Mouse (Mus musculus) stomach, embryonic 14.5 days (tissue): Measurements from ENCODE around the gene Bard1. TPM values are rescaled to one million over a fixed set of nuclear protein-coding genes. Genes with fewer than 3 reads are reported as not detected.

Source experiments
- ATAC-seq: fragments of 200-750 bp; cut with Nextera tagmentation; 2 replicates; pipeline ENCODE4 v1.8.0; 2017; ENCODE audit warnings: low read depth, moderate TSS enrichment; ENCODE audit not compliant: insufficient number of reproducible peaks, insufficient read depth, low FRiP score
- H3K27ac ChIP-seq: fragments of 300-500 bp; sonication (generic); 2 replicates; pipeline ENCODE4 v1.5.1; 2014; ENCODE audit warnings: mild to moderate bottlenecking, low read length, moderate library complexity, mixed read lengths
- H3K27me3 ChIP-seq: fragments of 300-500 bp; sonication (generic); 2 replicates; pipeline ENCODE4 v1.6.1; 2014; ENCODE audit warnings: low read length, control low read depth, mixed read lengths; ENCODE audit not compliant: control insufficient read depth, insufficient read depth
- H3K36me3 ChIP-seq: fragments of 300-500 bp; sonication (generic); 2 replicates; pipeline ENCODE4 v1.6.1; 2014; ENCODE audit warnings: mild to moderate bottlenecking, control low read depth, low read length, moderate library complexity, mixed read lengths; ENCODE audit not compliant: control insufficient read depth, insufficient read depth
- H3K4me1 ChIP-seq: fragments of 300-500 bp; sonication (generic); 2 replicates; pipeline ENCODE4 v1.6.1; 2014; ENCODE audit warnings: low read length, control low read depth, mixed read lengths; ENCODE audit not compliant: control insufficient read depth, insufficient read depth
- H3K4me2 ChIP-seq: fragments of 300-500 bp; sonication (generic); replicated peaks from 2 replicates; pipeline ENCODE4 v1.6.1; 2014; ENCODE audit warnings: low read depth, low read length, control low read depth
- H3K4me3 ChIP-seq: fragments of 300-500 bp; sonication (generic); 2 replicates; pipeline ENCODE4 v1.5.1; 2014; ENCODE audit warnings: low read depth, low read length, control low read depth
- H3K9ac ChIP-seq: fragments of 300-500 bp; sonication (generic); replicated peaks from 2 replicates; pipeline ENCODE4 v1.6.1; 2014; ENCODE audit warnings: low read depth, mild to moderate bottlenecking, control low read depth, low read length, moderate library complexity, mixed read lengths
- H3K9me3 ChIP-seq: fragments of 300-500 bp; sonication (generic); 2 replicates; pipeline ENCODE4 v1.6.1; 2016; ENCODE audit warnings: low read depth, low read length, control low read depth; ENCODE audit not compliant: control insufficient read depth
- WGBS: fragments of 180-500 bp; shearing (Covaris S2); extraction: QIAGEN DNeasy Blood & Tissue Kit; methylation state at CpG from one replicate; pipeline ENCODE4 v1.1.7; 2014; 5-methylcytosine and 5-hydroxymethylcytosine counted together
- polyA plus RNA-seq: library from polyadenylated mRNA; unstranded; fragments of >200 nt; fragmentation: Nextera tagmentation; extraction: Ambion mirVana; gene quantifications from 2 replicates; pipeline ENCODE4 v1.2.1, GENCODE M21; 2014

Gene Bard1
- polyA plus RNA-seq, 1 experiment from 2014 or later, result 3.4 TPM

DNA sequence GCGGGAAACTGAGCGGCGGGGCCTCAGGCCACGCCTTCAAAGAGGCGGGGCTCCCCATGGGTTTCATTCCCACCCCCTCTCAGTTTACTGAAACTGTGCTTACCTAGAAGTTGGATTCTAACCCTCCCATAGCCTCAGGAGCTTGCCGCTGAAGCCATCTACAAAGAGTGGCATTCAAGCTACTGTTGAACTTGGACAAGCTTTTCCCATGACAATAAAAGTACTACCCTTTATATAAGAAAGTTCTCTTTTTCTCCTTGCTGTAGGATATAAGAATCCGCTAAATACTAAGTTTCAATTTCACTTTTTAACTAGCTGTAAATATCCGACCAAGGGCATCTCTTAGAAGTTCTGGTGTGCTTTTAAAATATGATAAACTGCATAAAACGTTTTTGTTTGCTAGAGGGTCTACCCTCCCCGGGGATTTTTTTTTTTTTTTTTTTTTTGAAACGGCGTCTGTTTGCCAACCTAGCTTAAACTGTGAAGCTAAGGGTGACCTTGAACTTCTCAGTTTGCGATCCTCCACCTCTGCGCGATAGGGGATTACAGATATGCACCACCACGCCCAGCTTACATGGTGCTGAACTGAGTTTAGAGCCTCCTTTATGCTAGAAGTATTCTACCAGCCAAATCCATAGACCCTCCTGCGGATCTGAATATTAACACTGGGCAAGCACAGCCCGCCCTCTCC, 373 bp upstream of the Bard1 start:
- 23% methylated on average over 18 of the region's 18 CpGs for WGBS
- no peaks in the 10 kb centered on the region for H3K36me3 ChIP-seq
- ATAC-seq, result no peak
- H3K9me3 ChIP-seq, result no peaks in the 10 kb centered on the region
- peaks cover 5% of the 10 kb centered on the region; the same call in 1 of the 2 replicates for H3K4me1 ChIP-seq
- H3K4me3 ChIP-seq, result peak overlapping the region; percentile 79
- H3K27me3 ChIP-seq, result no peaks in the 10 kb centered on the region
- peak overlapping the region; percentile 49 for H3K4me2 ChIP-seq
- 0 out of 2 replicates have a peak overlapping the region, but pooled peaks have one; percentile 10 for H3K9ac ChIP-seq
- peak overlapping the region; percentile 52; the same call in 1 of the 2 replicates for H3K27ac ChIP-seq

DNA sequence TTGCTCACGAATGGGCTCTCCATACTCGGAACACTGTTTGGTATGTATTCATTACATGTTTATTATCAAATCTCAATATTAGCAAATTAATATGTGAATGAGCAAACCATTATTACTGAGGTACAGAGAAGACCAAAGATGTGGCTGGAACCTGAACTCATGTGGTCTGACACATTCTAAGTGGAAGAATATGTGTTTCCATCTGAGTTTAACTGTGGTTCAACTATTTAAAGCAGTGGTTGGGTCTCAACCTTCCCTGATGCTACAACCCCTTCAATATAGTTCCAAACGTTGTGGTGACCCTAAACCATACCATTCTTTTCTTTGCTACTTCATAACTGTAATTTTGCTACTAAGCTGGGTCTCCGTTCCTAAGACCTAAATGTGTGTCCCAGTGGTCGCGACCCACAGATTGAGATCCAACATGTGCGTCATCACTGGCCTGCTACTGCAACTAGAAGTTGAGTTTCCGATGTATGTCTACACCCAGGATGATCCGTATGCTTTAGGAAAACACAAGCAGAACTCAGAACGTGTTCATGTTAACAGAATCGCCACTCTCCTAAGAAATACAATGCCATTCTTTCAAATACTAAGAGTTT, 1.5 kb downstream of the Bard1 start:
- 52% methylated on average over 11 of the region's 11 CpGs for WGBS
- H3K4me3 ChIP-seq, result peak overlapping the region; percentile 79; the same call in 1 of the 2 replicates
- H3K27ac ChIP-seq, result no peak overlapping the region
- peak overlapping the region; percentile 49 for H3K4me2 ChIP-seq
- no peak overlapping the region for H3K9ac ChIP-seq
- H3K4me1 ChIP-seq, result peaks cover 5% of the 10 kb centered on the region; the same call in 1 of the 2 replicates
- ATAC-seq, result no peak
- H3K27me3 ChIP-seq, result no peaks in the 10 kb centered on the region
- H3K36me3 ChIP-seq, result no peaks in the 10 kb centered on the region
- no peaks in the 10 kb centered on the region for H3K9me3 ChIP-seq

DNA sequence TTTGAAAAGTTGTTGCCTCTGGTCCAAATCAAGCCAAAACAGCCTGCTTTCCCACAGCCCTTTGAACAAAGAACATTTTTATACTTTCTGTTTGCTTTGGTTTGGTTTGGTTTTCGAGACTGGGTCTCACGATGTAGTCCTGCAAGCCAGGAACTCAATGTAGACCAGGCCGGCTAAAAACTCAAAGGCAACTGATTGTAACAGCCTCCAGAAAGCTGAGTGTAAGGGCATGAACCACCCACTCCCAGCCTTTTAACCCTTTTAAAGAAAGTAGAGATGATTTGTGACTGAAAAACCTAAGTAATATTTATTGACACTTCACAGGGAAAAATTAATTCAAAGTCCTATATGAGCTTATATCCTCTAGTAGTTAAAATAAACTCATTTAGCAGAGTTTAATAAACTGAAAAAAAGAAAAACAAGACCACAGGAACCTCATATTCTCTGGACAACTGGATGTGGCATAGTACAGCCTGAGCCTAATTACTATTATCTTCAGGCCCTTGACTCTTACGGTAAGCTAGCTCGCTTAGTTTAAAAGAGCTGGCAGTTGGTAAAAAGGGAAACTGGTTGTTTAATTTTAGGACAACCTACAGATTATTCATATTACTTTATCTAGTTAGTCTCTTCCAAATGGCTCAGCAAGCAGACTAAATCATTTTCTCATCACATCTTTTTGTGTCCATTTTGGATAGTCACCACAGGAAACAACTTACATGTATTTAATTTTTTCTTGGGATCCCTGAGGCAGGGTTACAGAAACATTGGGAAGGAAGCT, 2.2 kb downstream of the Bard1 start:
- H3K4me3 ChIP-seq, result no peak overlapping the region
- H3K9me3 ChIP-seq, result no peaks in the 10 kb centered on the region
- no peaks in the 10 kb centered on the region for H3K36me3 ChIP-seq
- WGBS, result 60% methylated on average over 5 of the region's 5 CpGs
- no peak for ATAC-seq
- H3K4me2 ChIP-seq, result peak overlapping the region; percentile 49
- H3K9ac ChIP-seq, result no peak overlapping the region
- peaks cover 5% of the 10 kb centered on the region; the same call in 1 of the 2 replicates for H3K4me1 ChIP-seq
- H3K27me3 ChIP-seq, result no peaks in the 10 kb centered on the region
- no peak overlapping the region; the same call in 1 of the 2 replicates for H3K27ac ChIP-seq

DNA sequence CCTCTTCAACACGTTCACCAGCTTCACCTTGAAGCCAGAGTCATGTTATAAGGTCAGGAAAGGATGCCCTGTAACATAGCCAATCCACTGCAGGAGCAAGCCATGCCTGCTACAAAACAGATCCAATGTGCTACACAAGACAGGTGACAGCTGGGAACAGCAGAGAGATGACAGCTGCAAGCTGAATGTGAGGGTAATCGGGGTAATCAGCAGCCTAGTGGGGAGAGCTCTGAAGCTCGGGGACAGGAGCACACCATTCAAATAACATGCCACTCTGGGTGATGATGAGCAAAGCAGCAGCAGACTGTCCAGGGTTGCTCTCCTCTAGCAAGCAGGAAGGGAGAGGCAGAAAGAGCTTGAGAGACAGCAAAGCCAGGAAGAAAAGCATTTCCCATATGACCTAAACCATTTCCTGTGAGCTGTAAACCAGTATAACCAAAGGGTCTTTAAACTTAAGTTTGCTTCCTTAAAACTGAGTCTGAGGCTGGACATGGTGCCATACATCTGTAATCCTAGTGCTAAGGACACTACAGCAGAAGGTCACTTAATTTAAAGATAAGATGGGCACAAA, 2.9 kb downstream of the Bard1 start:
- 43% methylated on average over 3 of the region's 3 CpGs for WGBS
- no peak overlapping the region for H3K4me3 ChIP-seq
- H3K27me3 ChIP-seq, result no peaks in the 10 kb centered on the region
- peak overlapping the region; percentile 12 for H3K4me2 ChIP-seq
- no peaks in the 10 kb centered on the region for H3K9me3 ChIP-seq
- no peak for ATAC-seq
- H3K4me1 ChIP-seq, result peaks cover 5% of the 10 kb centered on the region; the same call in 1 of the 2 replicates
- no peaks in the 10 kb centered on the region for H3K36me3 ChIP-seq
- no peak overlapping the region; the same call in 1 of the 2 replicates for H3K27ac ChIP-seq
- no peak overlapping the region for H3K9ac ChIP-seq

DNA sequence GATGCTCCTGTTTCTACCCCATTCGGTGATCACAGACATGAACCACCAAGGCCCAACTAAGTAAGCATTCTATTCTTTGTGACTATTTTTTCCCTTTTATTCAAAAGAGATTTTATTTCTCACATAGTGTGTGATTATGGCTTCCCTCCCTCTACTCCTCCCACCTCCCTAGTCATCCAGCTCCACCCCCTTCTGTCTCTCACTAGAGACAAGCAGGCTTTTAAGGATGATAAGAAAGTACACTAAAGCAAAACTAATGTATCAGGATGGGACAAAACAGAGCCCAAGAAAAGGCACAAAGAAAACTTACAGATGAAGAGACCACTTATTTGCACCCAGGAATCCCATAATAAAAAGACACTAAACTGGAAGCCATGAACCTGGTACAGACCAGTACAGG, 6.9 kb downstream of the Bard1 start:
- Histone ChIP-seq H3K4me2 (no peak overlapping the region), H3K27ac (no peak overlapping the region), H3K27me3 (no peaks in the 10 kb centered on the region), H3K9ac (no peak overlapping the region), H3K4me3 (no peak overlapping the region), H3K9me3 (no peaks in the 10 kb centered on the region), H3K36me3 (no peaks in the 10 kb centered on the region), H3K4me1 (peaks cover 5% of the 10 kb centered on the region; the same call in 1 of the 2 replicates)
- WGBS, result 92% methylated on average over 1 of the region's 1 CpGs
- no peak for ATAC-seq

DNA sequence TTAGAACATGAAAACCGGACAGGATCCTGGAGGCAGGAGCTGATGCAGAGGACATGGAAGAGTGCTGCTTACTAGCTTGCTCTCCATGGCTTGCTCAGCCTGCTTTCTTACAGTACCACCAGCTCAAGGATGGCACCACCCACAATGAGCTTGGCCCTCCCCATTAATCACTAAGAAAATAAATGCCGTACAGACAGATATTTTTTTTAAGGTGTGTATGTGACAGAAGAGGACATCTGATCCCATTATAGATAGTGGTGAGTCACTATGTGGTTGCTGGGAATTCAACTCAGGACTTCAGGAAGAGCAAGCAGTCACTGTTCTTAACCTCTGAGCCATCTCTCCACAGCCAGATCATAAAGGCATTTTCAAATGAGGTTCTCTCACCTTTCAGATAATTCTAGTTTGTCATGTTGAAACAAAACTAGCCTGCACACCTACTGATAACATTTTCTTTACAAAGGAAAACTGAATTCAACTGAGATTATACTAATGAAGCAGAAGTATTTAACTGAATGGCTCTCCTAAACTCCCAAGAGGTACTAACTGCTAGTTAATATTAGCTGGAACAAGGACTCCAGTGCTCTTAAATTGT, 7.6 kb downstream of the Bard1 start:
- no peaks in the 10 kb centered on the region for H3K9me3 ChIP-seq
- WGBS, result 87% methylated on average over 2 of the region's 2 CpGs
- no peak overlapping the region for H3K27ac ChIP-seq
- no peak overlapping the region for H3K9ac ChIP-seq
- H3K4me2 ChIP-seq, result no peak overlapping the region
- no peaks in the 10 kb centered on the region for H3K36me3 ChIP-seq
- ATAC-seq, result no peak
- H3K27me3 ChIP-seq, result no peaks in the 10 kb centered on the region
- peaks cover 3% of the 10 kb centered on the region; the same call in 1 of the 2 replicates for H3K4me1 ChIP-seq
- H3K4me3 ChIP-seq, result no peak overlapping the region

DNA sequence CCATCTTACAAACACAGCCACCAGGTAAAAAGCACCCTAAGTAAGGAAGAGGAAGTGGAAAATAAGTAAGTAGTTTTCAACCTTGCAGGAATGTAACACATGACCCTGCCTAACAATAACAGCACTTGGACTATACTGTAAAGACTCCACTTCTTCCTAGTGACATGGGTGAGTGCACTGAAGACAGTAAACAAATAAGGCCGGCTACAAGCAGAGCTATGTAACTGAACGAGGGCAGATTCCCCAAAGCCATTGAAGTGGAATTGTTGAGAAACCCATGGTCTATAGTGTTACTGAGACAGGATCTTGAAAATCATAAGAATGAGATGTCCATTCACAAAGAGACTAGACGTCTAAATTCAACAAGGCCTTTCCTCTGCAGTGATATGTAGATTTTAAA, 27.3 kb downstream of the Bard1 start:
- H3K4me3 ChIP-seq, result no peak overlapping the region
- H3K27ac ChIP-seq, result no peak overlapping the region
- H3K4me1 ChIP-seq, result no peaks in the 10 kb centered on the region
- H3K9me3 ChIP-seq, result no peaks in the 10 kb centered on the region
- H3K9ac ChIP-seq, result no peak overlapping the region
- ATAC-seq, result no peak
- H3K4me2 ChIP-seq, result no peak overlapping the region
- no peaks in the 10 kb centered on the region for H3K36me3 ChIP-seq
- 70% methylated on average over 3 of the region's 3 CpGs for WGBS
- no peaks in the 10 kb centered on the region for H3K27me3 ChIP-seq

DNA sequence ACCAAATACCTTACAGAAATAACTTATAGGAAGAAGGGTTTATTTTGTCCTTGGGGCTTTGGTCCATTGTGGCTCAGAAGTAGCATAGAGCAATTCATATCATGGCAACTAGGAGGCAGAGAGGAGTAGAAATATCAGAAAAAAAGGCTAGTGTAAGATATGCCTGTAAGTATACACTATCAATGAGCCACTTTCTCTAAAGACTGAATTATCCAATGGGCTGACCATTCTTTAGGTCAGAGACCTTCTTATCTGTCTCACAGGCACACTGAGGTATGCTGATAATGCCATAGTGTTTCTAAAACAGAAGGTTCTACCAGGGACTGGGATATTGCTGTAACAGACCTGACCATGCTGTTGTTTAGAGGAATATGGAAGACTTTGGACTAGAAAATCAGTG, 32.2 kb downstream of the Bard1 start:
- H3K36me3 ChIP-seq, result no peaks in the 10 kb centered on the region
- no peaks in the 10 kb centered on the region for H3K4me1 ChIP-seq
- H3K27me3 ChIP-seq, result no peaks in the 10 kb centered on the region
- H3K4me3 ChIP-seq, result no peak overlapping the region
- no peak overlapping the region for H3K27ac ChIP-seq
- no peak for ATAC-seq
- H3K9me3 ChIP-seq, result no peaks in the 10 kb centered on the region
- no peak overlapping the region for H3K9ac ChIP-seq
- H3K4me2 ChIP-seq, result no peak overlapping the region
